Mouse (Mus musculus): ENCODE measurements around the gene Setd1b. TPM values are rescaled to one million over a fixed set of nuclear protein-coding genes. Genes with fewer than 3 reads are reported as not detected.
A peak's percentile ranks its signal among the peaks of the same experiment; 100 is the strongest.

Setd1b gene
- total RNA-seq, 2 experiments from 2014 or later: 23.0 to 29.8 TPM

DNA sequence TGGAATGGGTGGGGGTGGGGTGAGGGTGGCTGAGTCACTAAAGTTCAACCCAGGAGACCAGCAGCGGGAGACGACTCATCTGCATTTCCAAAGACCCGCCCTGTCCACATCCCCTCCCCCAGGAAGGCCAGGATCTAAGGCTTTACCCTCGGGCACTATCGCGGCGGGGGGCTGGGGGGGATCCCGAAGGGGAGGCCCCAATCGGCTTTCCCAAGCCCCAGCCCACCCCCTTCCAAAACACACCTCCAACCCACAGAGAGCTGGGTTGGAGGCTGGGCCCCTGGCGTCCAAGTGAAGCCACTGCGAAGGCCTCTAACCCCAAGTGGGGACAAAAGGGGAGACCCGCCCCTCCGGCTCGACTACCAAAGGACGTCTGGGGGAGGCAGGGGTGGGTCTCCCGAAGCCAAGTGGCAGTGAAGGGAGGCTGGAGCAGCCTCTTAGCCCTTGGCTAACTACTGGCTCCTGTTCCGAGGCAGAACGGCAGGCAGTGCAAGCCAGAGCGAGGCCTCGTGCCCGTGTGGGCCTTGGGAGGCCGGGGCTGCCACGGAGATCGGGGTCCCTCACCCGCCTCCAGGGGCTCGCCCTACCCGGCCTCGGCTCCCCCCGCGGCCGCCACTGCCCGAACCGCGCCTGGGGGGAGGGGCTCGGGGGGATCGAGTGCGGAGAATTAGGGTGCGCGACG is 3.6 kb upstream of the Setd1b start:
- ATAC-seq (replicated peaks; ENCODE audit: low FRiP score, poor library complexity, severe bottlenecking): no peak

DNA sequence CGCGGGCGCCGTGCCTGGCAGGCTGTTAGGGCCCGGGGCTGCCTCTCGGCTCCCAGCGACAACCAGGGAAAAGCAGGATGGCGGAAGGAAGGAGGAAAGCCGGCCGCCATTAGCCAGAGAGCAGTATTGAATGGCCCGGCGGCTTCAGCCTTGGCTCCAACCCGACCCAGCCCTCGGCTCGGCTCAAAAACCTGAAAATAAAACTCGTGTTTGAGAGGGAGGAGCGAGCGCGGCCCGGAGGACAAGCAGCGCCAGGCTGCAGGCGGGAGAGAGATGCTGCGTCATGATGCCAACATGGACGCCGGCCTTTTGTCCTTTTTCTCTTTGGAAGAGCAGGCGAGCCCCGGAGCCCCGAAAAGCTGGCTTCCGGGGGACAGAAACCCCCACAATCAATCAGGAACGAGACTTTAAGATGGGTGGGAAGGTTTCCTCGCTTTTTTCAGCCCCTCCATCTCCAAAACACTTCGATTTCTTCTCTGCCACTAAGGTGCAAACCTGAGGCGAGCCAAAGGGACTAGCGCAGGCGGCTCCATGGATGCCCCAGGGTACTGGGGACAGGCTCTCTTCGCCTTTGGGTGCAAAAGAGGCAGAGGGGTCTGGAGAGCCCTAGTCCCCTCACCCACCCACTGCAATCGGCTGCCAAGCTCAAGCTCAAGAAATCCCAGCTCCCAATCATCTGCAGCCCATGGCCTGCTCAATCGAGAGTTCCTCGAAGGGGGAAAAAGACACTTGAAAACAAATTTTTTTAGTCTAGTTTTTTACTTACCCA is 2.9 kb upstream of the Setd1b start:
- peak; percentile 32 for ATAC-seq (replicated peaks; ENCODE audit: low FRiP score, poor library complexity, severe bottlenecking)

DNA sequence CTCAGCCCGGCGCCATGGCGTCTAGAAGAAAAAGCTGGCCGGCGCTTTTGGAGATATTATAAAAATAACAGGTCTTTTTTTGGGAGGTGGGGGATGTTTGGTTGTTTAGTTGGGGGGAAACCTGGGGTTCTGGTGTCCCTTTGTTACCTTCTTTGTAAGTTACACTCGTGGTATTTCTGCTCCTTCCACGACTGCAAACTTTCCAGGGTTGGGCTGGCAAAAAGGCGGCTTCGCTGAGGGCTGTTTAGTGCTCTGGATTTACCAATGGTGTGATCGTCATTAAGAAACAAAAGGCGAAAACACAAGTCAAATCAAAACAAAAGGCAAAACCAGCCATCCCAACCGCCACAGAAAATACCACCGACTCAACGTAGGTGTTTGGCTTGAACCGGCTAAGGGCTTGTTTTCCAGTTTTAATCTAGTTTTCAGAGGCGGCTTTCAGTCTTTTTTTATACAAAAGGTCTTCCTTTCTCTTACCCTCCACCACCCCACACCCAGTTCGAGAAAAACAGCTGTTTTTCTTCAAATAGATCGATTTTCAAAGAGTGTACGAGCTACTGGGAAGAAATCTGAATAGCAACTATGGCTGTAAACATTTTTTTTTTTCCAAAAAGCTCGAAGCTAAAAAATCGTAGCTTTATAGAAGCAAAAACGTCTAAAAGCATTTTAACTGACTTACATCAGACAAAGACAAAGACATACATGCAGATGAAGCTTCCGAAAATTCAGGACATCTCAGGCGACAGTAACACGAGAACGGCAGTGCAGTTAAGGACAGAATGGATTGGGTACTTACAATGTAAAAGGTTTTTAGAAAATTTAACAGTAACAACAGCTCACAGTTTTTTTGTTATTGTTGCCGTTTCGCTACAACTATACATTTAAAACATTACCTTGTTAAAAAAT is 2.0 kb upstream of the Setd1b start:
- ATAC-seq (replicated peaks; ENCODE audit: low FRiP score, poor library complexity, severe bottlenecking): no peak

DNA sequence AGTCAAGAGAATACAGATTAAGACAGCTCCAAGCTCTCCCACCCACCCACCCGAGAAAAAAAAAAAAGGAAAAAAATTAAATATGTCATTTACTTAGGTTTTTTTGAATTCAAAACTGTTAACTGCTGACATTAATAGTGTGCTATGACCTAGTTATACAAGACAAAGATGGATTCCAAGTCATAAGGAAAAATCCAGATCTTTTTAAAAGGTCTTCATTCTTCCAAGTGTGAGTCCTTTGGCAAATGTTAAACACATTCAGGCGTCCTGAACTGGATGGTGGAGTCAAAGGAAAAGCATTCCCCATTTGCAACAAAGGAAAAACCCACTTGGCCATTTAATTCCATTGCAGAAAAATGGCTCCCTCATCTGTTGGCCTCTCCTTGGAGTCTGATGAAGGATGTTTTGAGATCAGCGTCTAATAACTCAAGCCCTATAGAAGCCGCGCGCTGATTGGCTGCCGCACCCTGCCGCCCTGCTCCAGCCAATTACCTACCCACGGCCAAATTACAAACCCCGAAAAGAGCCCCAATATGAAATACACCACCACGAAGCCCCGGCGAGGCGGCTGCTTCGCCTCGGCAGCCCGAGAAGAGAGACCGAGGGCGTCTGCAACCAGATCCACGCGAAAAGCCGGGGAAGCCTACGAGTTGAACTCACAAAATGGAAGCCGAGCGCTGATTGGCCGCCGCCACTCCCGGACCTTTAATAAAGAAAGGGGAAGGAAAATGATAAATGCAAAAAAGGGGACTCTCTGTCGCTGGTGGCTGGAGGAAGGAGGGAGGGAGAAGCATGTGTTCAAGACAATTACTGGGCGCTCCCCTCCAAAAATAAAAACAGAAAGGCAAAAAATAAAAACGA is 1.1 kb upstream of the Setd1b start:
- peak; percentile 53 for ATAC-seq (replicated peaks; ENCODE audit: low FRiP score, poor library complexity, severe bottlenecking)

DNA sequence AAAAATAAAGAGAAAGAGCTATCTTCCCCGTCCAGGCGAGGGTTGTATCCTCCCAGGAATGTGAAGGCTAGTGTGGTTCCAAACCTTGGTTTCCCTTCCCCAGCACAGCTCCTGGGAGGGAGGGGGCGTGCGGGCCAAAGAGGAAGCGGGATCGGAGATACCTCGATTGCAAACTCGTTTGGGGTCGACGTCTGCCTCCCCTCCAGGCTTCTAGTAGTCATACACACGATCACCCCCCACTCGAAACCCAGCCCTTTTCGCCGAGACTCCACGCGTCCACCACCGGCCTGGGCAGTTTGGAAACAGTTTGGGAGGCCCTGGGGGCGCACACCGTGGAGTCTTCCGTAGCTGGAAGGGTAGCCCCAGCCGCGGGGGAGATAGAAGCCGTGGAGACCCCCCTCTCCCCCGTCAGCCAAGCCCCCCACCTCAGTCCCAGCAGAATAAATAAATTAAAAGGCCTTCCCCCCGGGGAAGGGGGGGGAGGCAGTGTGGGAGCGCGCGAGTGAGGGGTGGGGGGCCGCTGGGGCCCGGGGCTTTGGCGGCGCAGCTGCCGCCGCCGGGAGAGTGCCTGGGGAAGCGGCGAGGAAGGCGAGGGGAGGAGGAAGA is 335 bp upstream of the Setd1b start:
- 0 out of 2 replicates have a peak, but pooled peaks have one; percentile 4 for ATAC-seq (replicated peaks; ENCODE audit: low FRiP score, poor library complexity, severe bottlenecking)

DNA sequence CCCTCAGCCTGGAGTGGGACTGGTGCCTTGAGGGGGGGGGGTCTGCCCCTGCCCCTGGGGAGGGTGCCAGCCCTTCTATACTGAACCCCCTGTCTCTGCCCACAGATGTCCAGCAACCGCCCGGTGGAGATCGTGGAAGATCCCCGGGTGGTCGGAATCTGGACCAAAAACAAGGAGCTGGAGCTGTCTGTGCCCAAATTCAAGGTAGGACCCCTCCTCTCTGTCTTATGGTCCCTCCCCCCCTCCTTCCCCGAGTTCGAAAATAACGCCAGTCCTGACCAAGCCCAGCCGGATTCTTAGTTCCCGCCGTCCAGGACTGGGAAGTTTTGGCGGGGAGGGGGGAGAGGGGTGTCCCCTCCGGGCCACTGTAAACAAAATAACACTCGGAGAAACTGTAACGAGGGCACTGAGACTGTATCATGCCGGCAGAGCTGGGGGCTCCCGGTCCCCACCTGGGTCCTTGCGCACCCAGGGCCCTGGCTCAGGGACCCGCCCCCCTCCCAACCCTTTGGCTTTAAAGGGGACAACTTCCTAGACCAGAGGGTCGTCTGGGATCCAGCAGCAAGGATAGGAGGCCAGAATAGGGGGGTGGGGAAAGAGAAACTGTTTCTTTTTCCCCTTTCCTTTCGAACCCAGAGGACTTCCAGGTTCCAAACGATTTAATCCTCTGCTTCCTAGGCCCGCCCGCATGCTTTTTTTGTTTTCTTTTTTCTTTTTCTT is 1.4 kb downstream of the Setd1b start:
- ATAC-seq (replicated peaks; ENCODE audit: low FRiP score, poor library complexity, severe bottlenecking): no peak

DNA sequence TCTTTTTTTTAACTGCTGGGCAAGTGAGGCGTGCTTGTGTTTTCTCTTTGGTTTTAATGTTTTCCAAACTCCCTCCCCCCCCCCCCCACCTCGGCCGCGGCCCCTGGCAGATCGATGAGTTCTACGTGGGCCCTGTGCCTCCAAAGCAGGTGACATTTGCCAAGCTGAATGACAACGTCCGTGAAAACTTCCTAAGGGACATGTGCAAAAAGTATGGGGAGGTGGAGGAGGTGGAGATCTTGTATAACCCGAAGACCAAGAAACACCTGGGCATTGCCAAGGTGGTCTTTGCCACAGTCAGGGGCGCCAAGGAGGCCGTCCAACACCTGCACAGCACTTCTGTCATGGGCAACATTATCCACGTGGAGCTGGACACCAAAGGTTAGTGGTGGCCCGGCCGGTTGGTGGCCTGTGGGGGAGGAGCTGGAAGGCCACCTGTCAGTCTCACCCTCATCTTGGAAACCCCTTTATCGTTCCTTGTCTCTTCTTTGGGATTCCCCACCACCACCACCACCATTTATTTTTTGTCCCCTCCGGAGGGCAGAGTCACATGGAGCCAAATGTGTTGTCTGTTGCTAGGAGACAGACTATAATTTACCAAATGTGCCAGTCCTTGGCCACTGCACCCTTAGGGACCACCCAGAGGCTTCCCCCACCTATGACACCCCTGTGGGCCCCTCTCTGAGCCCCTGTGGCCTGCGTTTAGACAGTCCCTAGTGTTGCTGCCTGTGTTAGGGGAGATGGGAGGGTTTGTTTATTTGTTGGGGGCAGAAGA is 2.2 kb downstream of the Setd1b start:
- no peak for ATAC-seq (replicated peaks; ENCODE audit: low FRiP score, poor library complexity, severe bottlenecking)

DNA sequence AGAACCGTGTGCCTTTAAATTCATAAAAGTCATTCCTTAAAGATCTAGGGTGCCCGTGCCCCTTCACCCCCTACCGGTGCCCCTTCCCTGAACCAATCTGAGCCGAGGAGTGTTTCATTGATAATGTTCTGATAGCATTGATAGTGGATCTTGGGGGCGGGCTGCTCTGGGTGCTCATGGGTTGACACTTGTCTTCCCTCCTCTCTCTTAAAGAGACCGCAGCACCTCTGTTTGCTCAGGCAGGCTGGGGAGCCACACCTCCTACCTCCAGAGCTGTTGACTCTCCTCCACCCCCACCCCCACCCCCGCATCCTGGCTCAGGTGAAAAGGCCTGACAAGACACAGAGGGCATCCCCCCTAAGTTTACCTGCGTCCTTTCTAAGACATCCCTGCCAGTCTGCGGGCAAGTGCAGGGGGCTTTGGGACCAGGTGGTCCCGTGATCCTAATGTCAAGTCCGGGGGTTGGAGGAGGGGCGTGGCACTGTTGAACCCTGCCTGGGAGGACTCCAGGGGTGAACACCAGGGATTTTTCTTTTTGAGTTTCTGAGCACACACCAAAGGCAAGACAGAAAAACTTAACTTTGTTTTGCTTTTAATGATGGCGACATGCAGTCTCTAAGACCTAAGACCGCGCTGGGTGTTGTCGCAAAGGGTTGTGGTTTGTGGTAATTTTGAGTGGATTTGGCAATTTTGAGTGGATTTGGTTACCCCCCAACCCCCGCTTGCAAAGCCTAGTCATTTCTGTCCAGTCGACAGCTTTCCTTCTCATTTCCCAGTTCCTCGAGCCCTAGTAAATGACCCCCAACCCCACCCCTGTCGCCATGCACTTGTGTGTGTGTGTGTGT is 3.0 kb downstream of the Setd1b start:
- ATAC-seq (replicated peaks; ENCODE audit: low FRiP score, poor library complexity, severe bottlenecking): no peak

DNA sequence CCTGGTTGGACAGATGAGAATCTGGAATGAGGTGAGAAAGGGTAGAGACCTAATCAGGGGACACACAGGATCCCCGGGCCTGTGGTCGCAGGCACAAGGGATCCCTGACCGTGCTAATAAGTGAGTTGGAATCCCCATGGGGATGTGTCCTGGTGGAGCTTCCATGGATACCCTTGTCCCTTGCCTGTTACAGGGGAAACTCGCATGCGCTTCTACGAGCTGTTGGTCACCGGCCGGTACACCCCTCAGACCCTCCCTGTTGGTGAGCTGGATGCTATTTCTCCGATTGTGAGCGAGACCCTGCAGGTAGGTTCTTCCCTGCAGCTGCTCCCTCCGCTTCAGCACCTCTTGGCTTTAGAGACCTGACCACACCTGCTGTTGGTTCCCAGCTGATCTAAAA is 4.4 kb downstream of the Setd1b start:
- no peak for ATAC-seq (replicated peaks; ENCODE audit: low FRiP score, poor library complexity, severe bottlenecking)

DNA sequence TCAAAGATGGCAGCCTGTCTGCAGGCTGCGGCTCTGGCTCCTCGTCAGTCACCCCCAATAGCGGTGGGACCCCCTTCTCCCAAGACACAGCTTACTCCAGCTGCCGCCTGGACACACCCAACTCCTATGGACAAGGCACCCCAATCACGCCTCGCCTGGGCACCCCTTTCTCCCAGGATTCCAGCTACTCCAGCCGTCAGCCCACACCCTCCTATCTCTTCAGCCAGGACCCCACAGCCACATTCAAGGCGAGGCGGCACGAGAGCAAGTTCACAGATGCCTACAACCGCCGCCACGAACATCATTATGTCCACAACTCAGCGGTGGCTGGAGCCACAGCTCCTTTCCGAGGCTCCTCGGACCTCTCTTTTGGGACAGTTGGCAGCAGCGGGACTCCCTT is 5.6 kb downstream of the Setd1b start:
- no peak for ATAC-seq (replicated peaks; ENCODE audit: low FRiP score, poor library complexity, severe bottlenecking)

DNA sequence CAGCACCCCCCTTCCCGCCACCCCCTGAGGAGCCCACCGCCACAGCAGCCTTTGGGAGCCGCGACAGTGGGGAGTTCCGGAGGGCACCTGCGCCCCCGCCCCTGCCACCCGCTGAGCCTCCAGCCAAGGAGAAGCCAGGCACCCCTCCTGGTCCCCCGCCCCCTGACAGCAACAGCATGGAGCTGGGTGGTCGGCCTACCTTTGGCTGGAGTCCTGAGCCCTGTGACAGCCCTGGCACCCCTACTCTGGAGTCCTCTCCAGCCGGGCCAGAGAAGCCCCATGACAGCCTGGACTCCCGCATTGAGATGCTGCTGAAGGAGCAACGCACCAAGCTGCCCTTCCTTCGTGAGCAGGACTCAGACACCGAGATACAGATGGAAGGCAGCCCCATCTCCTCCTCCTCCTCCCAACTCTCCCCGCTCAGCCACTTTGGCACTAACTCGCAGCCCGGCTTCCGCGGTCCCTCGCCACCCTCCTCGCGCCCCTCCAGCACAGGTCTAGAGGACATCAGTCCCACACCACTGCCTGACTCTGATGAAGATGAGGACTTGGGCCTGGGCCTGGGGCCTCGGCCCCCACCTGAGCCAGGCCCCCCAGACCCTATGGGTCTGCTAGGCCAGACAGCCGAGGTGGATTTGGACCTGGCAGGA is 6.2 kb downstream of the Setd1b start:
- no peak for ATAC-seq (replicated peaks; ENCODE audit: low FRiP score, poor library complexity, severe bottlenecking)

DNA sequence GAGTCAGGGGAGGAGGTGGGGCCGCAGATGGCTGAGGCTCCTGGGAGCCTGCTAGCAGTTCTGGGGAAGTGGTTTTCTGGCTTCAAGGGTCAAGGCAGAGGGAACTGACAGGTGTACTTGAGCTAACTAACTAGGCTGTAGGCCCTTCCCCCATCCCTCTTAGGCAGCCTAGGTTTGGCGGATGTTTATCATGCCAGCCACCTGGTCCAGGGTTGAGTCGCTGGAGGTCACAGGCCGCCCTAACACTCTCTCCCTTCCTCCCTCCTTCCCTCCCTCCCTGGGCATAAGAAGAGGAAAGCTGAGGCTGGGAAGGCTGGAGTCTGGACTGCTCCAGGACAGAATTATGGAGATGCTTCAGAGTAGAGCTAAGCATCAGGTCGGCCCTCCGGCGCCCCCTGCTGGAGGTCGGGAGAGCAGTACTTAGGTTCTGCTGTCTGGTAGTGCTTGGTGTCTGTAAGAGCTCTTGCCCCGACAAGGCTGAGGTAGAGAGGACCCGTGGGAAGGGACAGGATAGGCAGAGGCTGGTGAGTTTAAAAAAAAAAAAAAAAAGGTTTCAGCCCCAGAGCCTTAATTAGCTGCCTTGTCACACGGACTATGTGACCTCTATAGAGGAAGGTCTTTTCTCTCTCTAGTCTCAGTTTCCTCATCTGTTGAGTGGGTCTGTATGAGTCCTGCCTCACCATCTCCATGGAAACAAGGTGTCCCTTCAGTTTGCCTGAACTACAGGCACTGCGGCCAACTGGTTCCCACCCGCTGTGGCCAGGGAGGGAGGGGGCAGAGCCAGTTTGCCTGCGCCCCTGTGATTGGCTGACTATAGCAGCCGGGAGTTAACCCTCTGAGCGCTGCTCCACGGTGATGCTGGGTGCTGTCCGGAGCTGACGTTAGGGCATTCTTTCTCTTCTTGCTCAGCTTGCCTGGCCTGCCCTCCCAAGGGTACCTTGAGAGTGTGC is 7.7 kb downstream of the Setd1b start:
- peak; percentile 86 for ATAC-seq (replicated peaks; ENCODE audit: low FRiP score, poor library complexity, severe bottlenecking)

DNA sequence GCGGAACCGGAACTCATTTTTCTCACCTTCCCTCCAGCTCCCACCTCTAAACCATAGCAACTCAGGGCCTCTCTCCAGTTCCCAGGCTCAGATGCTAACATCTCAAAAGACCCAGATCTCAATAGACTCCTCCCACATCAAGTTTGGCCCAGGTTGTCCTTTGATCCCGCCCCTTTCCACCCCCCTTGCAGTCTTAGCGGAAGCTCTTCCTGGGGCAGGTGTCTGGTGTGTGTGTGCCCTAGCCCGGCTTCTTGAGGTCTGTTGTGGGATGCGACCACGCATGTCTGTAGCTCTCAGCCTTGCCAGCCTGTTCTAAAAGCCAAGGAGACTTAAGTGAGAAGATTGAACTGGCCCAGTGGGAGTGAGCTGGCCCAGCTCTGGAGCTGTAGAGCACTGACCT is 8.6 kb downstream of the Setd1b start:
- ATAC-seq (replicated peaks; ENCODE audit: low FRiP score, poor library complexity, severe bottlenecking): no peak

DNA sequence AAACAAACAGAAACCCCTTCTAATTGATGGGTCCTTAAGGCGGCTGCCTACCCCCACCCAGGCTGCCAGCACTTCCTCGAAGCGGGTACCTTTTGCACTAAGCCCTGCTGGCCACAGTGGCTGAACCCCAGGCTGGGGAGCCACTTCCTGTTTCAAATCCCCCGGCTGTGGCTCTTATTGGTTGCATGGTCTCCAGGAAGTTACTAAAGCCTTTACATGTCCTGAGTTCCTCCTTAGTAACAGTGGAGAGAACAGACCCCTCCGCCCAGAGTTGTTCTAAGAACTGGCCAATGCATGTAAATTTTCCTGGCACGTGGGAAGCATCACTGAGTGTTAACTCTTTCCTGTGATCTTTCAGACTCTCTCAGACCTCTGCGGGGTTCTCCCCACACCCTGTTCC is 9.1 kb downstream of the Setd1b start:
- ATAC-seq (replicated peaks; ENCODE audit: low FRiP score, poor library complexity, severe bottlenecking): no peak

DNA sequence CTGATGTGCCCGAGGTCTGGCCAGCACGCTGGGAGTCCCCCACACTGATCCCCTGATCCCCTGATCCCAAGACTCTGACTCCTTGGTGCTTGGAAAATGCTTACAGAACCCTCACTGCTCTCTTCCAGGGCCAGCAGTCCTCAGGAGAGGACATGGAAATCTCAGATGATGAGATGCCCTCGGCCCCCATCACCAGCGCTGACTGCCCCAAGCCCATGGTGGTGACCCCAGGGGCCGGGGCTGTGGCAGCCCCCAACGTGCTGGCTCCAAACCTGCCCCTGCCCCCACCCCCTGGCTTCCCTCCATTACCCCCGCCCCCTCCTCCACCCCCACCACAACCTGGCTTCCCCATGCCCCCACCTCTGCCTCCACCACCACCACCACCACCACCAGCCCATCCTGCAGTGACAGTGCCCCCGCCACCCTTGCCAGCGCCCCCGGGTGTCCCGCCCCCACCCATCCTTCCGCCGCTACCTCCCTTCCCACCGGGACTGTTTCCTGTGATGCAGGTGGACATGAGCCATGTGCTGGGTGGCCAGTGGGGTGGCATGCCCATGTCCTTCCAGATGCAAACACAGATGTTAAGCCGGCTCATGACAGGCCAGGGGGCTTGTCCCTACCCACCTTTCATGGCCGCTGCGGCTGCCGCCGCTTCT is 9.8 kb downstream of the Setd1b start:
- ATAC-seq (replicated peaks; ENCODE audit: low FRiP score, poor library complexity, severe bottlenecking): no peak

Data from erythroid progenitor cell, adult 5-6 weeks (primary cell).